Mouse (Mus musculus) lung, postnatal 0 days (tissue): ENCODE measurements around the gene Tiparp.

Experiments used
- CTCF ChIP-seq: IDR thresholded peaks from 2 replicates; pipeline ENCODE4 v1.5.1; 2016; ENCODE audit warnings: antibody characterized with exemption, mild to moderate bottlenecking
- EP300 ChIP-seq: IDR thresholded peaks from 2 replicates; pipeline ENCODE4 v1.6.1; 2016; ENCODE audit warnings: antibody characterized with exemption, mild to moderate bottlenecking, control low read depth

DNA sequence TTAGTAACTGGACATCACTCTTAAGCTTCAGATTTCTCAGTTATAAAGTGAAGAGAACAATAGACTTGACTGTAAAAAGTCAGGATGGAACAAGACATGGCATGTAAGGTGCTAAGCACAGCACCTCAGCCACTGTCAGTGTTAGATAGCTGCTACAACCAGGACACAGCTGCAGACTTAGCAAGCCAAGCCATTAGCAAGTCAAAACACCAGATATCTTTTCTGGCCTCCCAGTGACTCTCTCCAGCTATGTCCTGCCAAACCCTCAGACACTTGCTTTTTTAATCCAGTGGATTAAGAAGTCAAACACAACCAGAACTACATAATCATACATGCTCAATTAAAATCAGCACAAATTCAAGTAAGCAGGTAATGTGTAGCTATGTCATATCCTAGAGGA, 41.7 kb downstream of the Tiparp start:
- TF ChIP-seq CTCF (no peak), EP300 (no peak)
